Mouse (Mus musculus): ENCODE measurements at regions not wholly inside any gene's neighbourhood (a gene's known extent, or its start where the extent isn't known, plus 50 kb on each side); places are given as distances from the start of the nearest gene placed in this dataset.

- dilution Hi-C loops (cut with MboI; ENCODE audit: extremely low pct_ligation_motif_present, extremely low pct_unique_long_range_greater_than_20kb, low sequenced_read_pairs) (no loop called here), in situ Hi-C loops (cut with MboI; ENCODE audit: low pct_ligation_motif_present, low pct_unique_long_range_greater_than_20kb, low sequenced_read_pairs) (no loop called here)
- H3K4me2 ChIP-seq (ENCODE audit: insufficient read depth, low read depth, poor library complexity, severe bottlenecking) = no peak overlapping the region
- no peak overlapping the region for H3K4me3 ChIP-seq (replicated peaks in 1 of 3; ENCODE audit: low read depth in 2 of 3, low read length in 2 of 3, poor library complexity in 1 of 3)
- no peak for TF ChIP-seq CTCF (conservative IDR thresholded peaks at IDR 0.05 in 1 of 2, IDR thresholded peaks at IDR 0.05 in 1 of 2; ENCODE audit: low read depth in 2 of 2, low read length in 2 of 2)
- TF ChIP-seq IRF4 (IDR thresholded peaks at IDR 0.05; ENCODE audit: low read depth, low read length) = no peak
- TF ChIP-seq ZKSCAN1 (IDR thresholded peaks at IDR 0.05; ENCODE audit: borderline replicate concordance, low read depth, low read length) = no peak
- no peak for TF ChIP-seq SIN3A (IDR thresholded peaks at IDR 0.05; ENCODE audit: low read length)
- no peak for TF ChIP-seq MXI1 (IDR thresholded peaks at IDR 0.05; ENCODE audit: low read depth, low read length)
- TF ChIP-seq USF1 (IDR thresholded peaks at IDR 0.05; ENCODE audit: low read depth, low read length) = no peak
- no peak overlapping the region for H3K27ac ChIP-seq (ENCODE audit: insufficient read depth, low read depth)
- no peak overlapping the region for H3K9ac ChIP-seq (ENCODE audit: insufficient read depth, low read depth)
- H3K36me3 ChIP-seq (replicated peaks in 1 of 2; ENCODE audit: control insufficient read depth in 1 of 2, insufficient read depth in 1 of 2, low read length in 1 of 2) = no peaks in the 10 kb centered on the region
- H3K27me3 ChIP-seq (replicated peaks) = peaks cover 9% of the 10 kb centered on the region
- no peaks in the 10 kb centered on the region for H3K79me2 ChIP-seq (replicated peaks; ENCODE audit: control insufficient read depth, extremely low read depth, insufficient read depth, poor library complexity, severe bottlenecking)
- no peaks in the 10 kb centered on the region for H3K4me1 ChIP-seq (ENCODE audit: control insufficient read depth in 1 of 2, insufficient read depth in 2 of 2)
- DNase-seq (ENCODE audit: extremely low read depth) = peak; percentile 19
- H3K9me3 ChIP-seq (replicated peaks; ENCODE audit: low read length) = no peaks in the 10 kb centered on the region
These were observed 50.5 kb upstream of the Zfp746 start for GRCm38 (mm10) chr6:48136851-48137250.

All from CH12.LX (cell line).